11 mouse cellular contexts compared by ENCODE assay signal in genomic region chr3:61623954-61624487, GRCm38 (mm10).
"Had no signal": no experiment of that assay in that cellular context is flagged by ENCODE, and none has a peak within 500 bp of the region (broad histone marks: within the 10 kb centered on the region; RNA-seq: fewer than 3 reads in every experiment).

No protein-coding gene starts in this region.

- DNase-seq: kidney, adult 18-20 months; kidney, postnatal 10 days; kidney, postnatal 4 days; left cerebral cortex, postnatal 4 days; lung, adult 18-20 months; right cerebral cortex, postnatal 14 days; thymus, postnatal 4 days had no signal

- H3K4me3 ChIP-seq: layer of hippocampus, adult 2 months; limb, embryonic 13.5 days; neural tube, embryonic 13.5 days had no signal

- H3K27ac ChIP-seq: limb, embryonic 13.5 days; liver, embryonic 14.5 days; neural tube, embryonic 13.5 days had no signal

- H3K9me3 ChIP-seq: limb, embryonic 13.5 days; neural tube, embryonic 13.5 days had no signal

- H3K9ac ChIP-seq: limb, embryonic 13.5 days; liver, embryonic 14.5 days; neural tube, embryonic 13.5 days had no signal

- H3K36me3 ChIP-seq: limb, embryonic 13.5 days; neural tube, embryonic 13.5 days had no signal

- H3K4me1 ChIP-seq: limb, embryonic 13.5 days; neural tube, embryonic 13.5 days had no signal

- H3K27me3 ChIP-seq: limb, embryonic 13.5 days; neural tube, embryonic 13.5 days had no signal

- H3K4me2 ChIP-seq: limb, embryonic 13.5 days; neural tube, embryonic 13.5 days had no signal
